8 mouse cellular contexts compared by ENCODE assay signal in the genomic region with DNA sequence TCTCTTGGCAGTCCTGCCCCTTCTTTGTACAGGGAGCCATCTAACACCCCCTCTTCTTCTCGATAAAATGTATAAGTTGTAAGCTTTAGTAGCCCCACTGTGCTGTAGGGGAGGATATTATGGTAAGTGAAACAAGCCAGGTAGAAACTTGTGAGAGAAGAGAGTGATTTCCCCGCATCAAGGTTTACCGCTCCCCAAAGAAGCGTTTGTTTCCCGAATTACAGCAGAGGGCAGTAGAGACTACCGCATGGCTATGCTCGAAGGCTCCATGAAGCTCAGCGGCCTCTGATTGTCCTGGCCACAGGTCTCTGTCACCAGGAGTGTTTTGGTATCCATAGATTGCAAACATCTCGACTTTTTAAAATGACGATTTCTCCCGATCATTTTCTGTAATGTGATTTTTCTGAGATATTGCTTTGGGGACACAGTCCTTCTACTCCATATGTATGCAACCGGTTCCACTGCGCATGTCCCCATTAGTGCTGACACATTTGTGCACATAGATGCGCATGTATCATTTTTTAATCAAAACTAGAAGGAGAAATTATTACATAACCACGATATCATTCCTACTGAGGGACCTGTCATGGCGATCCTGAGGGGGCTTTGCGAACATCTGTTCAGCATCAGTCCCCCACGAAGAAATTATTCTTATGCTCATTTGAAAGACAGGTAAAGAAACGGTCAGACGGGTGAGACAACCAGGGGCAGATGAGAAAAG. TPM values are rescaled to one million over a fixed set of nuclear protein-coding genes. Genes with fewer than 3 reads are reported as not detected.
DNase-seq lines count a peak whose midpoint lies in the region; TF ChIP-seq lines count a peak whose summit lies in the region.
"Had no signal": no experiment of that assay in that cellular context is flagged by ENCODE, and none has a peak within 500 bp of the region (broad histone marks: within the 10 kb centered on the region; RNA-seq: fewer than 3 reads in every experiment).

No protein-coding gene starts in this region.

- peaks cover 3% of the 10 kb centered on the region for H3K4me1 ChIP-seq in testis, adult 2 months (ENCODE audit: control insufficient read depth, insufficient read depth, low read length)
- no peaks in the 10 kb centered on the region for H3K4me1 ChIP-seq in bone marrow macrophage, adult 2 months (ENCODE audit: control insufficient read depth, insufficient read depth, low read length)
- H3K4me1 ChIP-seq in embryonic fibroblast, embryonic 13.5 days (ENCODE audit: control insufficient read depth, insufficient read depth, low read length) = no peaks in the 10 kb centered on the region
- H3K4me1 ChIP-seq: liver, embryonic 13.5 days had no signal

- no peak for DNase-seq in testis, postnatal 14 days (ENCODE audit: low spot score)
- peak; percentile 51 for DNase-seq in kidney, postnatal 14 days
- peak; percentile 68 for DNase-seq in mesoderm, embryonic 11.5 days (ENCODE audit: low read depth, low spot score)
- DNase-seq in T-cell, adult 2 months (ENCODE audit: low spot score) = no peak
- DNase-seq: liver, embryonic 13.5 days had no signal

- TF ChIP-seq POLR2A in testis, adult 2 months (IDR thresholded peaks at IDR 0.05; ENCODE audit: control insufficient read depth, low read depth, low read length) = no peak
- no peak for TF ChIP-seq POLR2A in bone marrow macrophage, adult 2 months (IDR thresholded peaks at IDR 0.05; ENCODE audit: borderline replicate concordance, low read depth, low read length)
- TF ChIP-seq POLR2A in embryonic fibroblast, embryonic 13.5 days (IDR thresholded peaks at IDR 0.05; ENCODE audit: low read depth, low read length) = no peak

- peak; percentile 57; the same call in 1 of the 2 replicates for TF ChIP-seq CTCF in testis, adult 2 months (IDR thresholded peaks at IDR 0.05; ENCODE audit: control insufficient read depth, insufficient read depth, insufficient replicate concordance, low read depth, low read length)
- peak; percentile 52; the same call in 1 of the 2 replicates for TF ChIP-seq CTCF in bone marrow macrophage, adult 2 months (IDR thresholded peaks at IDR 0.05; ENCODE audit: low read depth, low read length)
- peak; percentile 68 for TF ChIP-seq CTCF in embryonic fibroblast, embryonic 13.5 days (IDR thresholded peaks at IDR 0.05; ENCODE audit: borderline replicate concordance, insufficient read depth, low read length)

- H3K4me3 ChIP-seq in testis, adult 2 months (ENCODE audit: control insufficient read depth, low read depth, low read length) = no peak overlapping the region
- H3K4me3 ChIP-seq in bone marrow macrophage, adult 2 months (ENCODE audit: insufficient read depth, low read length) = no peak overlapping the region
- no peak overlapping the region for H3K4me3 ChIP-seq in embryonic fibroblast, embryonic 13.5 days (ENCODE audit: insufficient read depth, low read length)
- H3K4me3 ChIP-seq: liver, embryonic 13.5 days had no signal

- H3K27me3 ChIP-seq in testis, adult 2 months (ENCODE audit: control insufficient read depth, insufficient read depth, low read length) = no peaks in the 10 kb centered on the region

- no peaks in the 10 kb centered on the region for H3K36me3 ChIP-seq in testis, adult 2 months (ENCODE audit: control insufficient read depth, insufficient read depth, low read length)
- H3K36me3 ChIP-seq: liver, embryonic 13.5 days had no signal

- H3K27ac ChIP-seq in testis, adult 2 months (ENCODE audit: control insufficient read depth, insufficient read depth, low read depth, low read length) = no peak overlapping the region
- H3K27ac ChIP-seq in bone marrow macrophage, adult 2 months (ENCODE audit: insufficient read depth, low read depth, low read length) = no peak overlapping the region
- no peak overlapping the region for H3K27ac ChIP-seq in embryonic fibroblast, embryonic 13.5 days (ENCODE audit: insufficient read depth, low read length)
- H3K27ac ChIP-seq: liver, embryonic 13.5 days had no signal

RNA-seq across cellular contexts. Expression of a gene that starts 13.7 kb away (rescaled TPM):
- polyA plus RNA-seq in testis, adult 2 months (2012; rRNA removed) = 108 and 114 TPM in 2 replicates
- 679 and 687 TPM in 2 replicates for polyA plus RNA-seq in bone marrow macrophage, adult 2 months (2012; ENCODE audit: insufficient read depth, insufficient read length, missing spikeins)
- polyA plus RNA-seq in embryonic fibroblast, embryonic 13.5 days (2011; ENCODE audit: insufficient read length, low read depth, missing spikeins) = 1,604 and 1,816 TPM in 2 replicates

RNA-seq across cellular contexts. Expression of a gene that starts 26.7 kb away (rescaled TPM):
- polyA plus RNA-seq in testis, adult 2 months (2012; rRNA removed) = 0.06 TPM in 1 of 2 replicates, not detected in the other
- not detected in 2 replicates for polyA plus RNA-seq in bone marrow macrophage, adult 2 months (2012; ENCODE audit: insufficient read depth, insufficient read length, missing spikeins)
- polyA plus RNA-seq in embryonic fibroblast, embryonic 13.5 days (2011; ENCODE audit: insufficient read length, low read depth, missing spikeins) = not detected in 2 replicates
- polyA plus RNA-seq: liver, embryonic 13.5 days had no signal

RNA-seq across cellular contexts. Expression of a gene that starts 29.5 kb away (rescaled TPM):
- 0.52 and 0.89 TPM in 2 replicates for polyA plus RNA-seq in testis, adult 2 months (2012; rRNA removed)
- polyA plus RNA-seq in bone marrow macrophage, adult 2 months (2012; ENCODE audit: insufficient read depth, insufficient read length, missing spikeins) = not detected in 2 replicates
- 0.83 and 8.3 TPM in 2 replicates for polyA plus RNA-seq in embryonic fibroblast, embryonic 13.5 days (2011; ENCODE audit: insufficient read length, low read depth, missing spikeins)

Comparison
In these comparisons a context has a peak if more than half of its experiments do, and no peak if none do; other contexts are left out.
1. DNase-seq: peak in kidney, postnatal 14 days (single experiment) and mesoderm, embryonic 11.5 days (single experiment); none in testis, postnatal 14 days (single experiment) and T-cell, adult 2 months (single experiment).
2. Peak in every context shown above with its lines, with median percentiles within 50 percentile points of each other: CTCF ChIP-seq.